Mouse (Mus musculus): ENCODE data around the gene Zc3h12c.

The Zc3h12c gene

GRCm38 (mm10) chr9:52167863-52168685 lies at the start of gene Zc3h12c:
Zc3h12c (minus strand) TSS chr9:52168572.
- peak; percentile 40 to 49 for DNase-seq

- DNase-seq = no peak
Observed at GRCm38 (mm10) chr9:52217636-52218035, 49.3 kb upstream of the Zc3h12c start.

DNA sequence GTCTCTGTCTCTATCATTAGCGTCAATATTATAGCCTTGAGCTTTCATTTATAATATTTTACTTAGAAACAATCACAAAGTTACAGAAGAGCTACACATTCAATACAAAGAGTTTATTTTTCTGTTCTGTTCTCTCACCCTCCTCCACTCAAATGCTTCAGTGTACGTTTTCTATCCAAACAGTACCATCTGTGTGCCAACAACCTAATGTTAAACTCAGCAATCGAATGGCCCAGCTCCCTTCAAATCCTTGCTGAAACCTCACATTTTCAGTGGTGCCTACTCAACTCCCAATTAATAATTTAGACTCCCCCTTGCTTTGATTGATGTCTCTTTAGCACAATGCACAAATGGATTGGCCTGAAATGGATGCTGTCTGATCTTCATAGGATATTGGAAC lies 46.9 kb upstream of the Zc3h12c start:
- DNase-seq = no peak

GRCm38 (mm10) chr9:52212416-52212815 lies 44.0 kb upstream of the Zc3h12c start:
- no peak for DNase-seq

DNA sequence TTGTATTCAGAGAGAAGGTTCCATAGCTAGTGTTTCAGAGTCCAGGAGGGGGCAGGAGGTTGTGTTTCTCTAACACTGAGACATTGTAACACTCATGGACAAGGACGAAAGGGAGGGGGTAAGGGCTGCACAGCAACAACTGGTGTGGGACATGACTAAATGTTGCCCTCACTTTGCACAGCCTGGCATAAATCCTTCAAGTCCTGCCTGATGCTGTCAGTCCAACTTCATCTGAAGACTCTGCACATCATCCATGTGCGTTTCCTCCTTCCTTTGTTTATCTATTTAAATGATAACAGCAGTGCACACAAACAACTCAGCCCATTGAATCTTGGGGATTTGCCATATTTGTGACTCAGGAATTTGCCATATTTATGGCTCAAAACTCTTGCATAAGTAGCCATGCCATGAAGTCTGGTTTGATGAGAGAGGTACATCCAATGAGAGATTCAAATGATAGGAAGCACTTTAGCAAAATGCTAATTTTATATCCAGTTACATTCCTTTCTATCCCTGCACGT lies 40.2 kb upstream of the Zc3h12c start:
- no peak for DNase-seq

- no peak for DNase-seq
Observed at GRCm38 (mm10) chr9:52203189-52203588, 34.8 kb upstream of the Zc3h12c start.

DNA sequence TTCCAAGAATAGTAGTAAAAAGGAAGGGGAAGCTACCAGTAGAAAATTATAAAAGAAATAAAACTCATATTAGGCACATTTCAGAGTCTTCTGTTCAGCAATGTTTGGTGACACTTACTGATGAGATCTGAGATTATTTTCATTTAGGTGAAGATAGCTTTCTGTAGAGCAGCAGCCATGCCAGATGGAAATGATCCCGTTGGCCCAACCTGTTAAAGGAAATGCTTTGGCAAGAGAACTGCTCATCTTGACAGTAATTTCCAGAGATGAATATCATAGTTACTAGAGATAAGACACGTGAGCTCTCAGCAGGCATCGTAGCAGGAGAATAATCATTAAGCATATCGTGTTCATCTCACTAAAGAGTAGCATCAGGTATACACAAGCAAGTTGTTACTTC lies 31.9 kb upstream of the Zc3h12c start:
- DNase-seq = no peak

DNA sequence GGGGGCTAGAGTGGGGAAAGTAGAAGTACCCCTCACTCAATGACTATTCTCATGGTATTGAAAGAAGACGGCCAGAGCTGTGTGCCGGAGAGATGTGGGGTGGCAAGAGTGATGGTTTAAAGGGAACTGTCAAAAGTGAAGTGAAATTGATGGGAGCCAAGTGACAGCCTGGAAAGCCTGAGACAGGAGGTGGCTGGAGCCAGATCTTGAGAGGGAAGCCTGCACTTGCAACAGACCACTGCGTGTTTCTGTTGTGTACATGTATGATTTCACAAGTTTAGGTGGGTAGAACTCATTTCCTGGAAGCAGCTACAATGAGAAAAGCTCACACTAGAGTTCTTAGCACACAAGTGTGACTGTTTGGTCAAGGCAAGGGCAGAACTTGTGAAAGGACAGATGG lies 27.5 kb upstream of the Zc3h12c start:
- no peak for DNase-seq

DNA sequence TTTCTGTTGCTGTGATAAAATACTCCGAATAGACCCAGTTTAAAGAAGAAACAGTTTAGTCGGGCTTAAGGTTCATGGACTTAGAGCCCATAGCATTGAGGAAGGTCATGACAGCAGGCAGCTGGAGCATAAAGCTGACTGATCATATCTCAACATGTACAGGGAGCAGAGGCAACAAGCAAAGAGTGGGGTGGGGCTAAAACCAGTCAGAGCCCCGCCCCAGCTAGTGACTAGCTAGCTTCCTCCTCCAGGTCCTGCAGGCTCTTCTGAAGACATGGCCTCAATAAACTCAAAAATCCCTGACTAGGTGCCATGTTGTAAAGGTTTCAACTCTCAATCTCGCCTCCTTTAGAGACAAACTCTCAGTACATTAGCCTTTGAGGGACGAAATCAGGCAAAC lies 25.5 kb upstream of the Zc3h12c start:
- no peak for DNase-seq

DNA sequence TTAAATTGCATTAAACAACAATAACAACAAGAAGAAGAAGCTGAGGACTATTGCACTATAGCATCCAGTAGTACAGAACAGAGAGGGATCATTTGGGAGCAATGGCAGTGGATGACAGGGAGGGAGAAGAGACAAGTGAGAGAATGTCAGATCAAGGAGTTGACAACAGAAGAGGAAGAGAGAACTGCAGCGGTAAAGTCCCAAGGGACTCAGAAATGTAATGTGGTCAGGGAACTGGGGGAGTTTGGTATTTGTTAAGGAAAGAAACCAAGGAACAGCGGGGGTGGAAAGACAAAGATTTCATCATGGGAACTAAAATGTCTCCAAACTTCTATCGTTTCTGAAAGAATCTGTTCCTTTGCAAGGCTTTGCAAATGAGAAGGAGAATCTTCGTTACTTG lies 22.5 kb upstream of the Zc3h12c start:
- no peak for DNase-seq

DNA sequence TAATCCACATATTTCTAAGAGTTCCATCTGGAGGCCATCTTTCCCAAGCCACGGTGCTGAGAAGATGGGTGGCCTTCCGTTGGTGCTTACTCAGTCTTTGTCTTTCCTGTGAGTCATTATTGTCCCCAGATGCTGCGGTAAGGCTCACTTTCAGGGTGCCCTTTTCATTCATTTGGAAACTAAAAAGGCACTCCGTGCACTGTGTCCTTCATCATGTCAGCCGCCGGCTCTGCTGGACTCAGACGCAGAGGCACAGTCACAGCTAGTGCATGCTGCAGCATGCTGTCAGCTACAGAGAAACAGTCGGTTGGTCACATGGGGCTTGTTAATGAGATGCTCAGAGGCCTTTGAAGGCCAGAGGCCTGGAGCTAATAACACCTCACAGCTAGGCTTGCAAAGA lies 19.7 kb upstream of the Zc3h12c start:
- DNase-seq = no peak

DNA sequence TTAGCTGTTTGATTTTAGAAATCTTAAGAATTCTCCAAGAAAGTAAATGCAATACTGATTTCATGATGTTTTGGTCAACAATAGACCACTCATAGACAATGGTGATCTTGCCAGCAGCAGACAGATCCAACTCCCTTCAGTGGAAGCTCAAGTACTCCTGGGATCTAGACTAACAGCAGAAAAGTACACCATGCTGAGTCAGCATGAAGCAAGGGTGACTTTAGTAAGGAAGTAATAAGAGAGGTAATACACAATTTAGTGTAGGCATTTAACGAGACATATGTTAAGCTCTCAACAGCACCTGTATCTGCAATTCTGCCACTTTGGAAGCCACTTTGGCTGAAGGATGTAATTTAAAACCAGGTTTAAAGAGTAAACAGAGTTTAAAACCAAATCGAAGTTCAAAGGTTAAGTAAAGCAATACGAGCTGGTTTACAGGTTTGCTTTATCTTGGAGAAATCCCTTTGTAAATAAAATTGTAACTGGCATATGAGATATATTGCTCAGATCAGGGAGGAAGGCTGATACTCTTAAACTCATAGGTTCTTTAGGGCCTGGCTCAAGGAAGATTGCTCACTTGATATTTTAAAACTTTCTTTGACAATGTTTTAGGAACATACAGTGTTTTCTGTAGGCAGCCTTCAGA lies 18.0 kb upstream of the Zc3h12c start:
- no peak for DNase-seq

DNA sequence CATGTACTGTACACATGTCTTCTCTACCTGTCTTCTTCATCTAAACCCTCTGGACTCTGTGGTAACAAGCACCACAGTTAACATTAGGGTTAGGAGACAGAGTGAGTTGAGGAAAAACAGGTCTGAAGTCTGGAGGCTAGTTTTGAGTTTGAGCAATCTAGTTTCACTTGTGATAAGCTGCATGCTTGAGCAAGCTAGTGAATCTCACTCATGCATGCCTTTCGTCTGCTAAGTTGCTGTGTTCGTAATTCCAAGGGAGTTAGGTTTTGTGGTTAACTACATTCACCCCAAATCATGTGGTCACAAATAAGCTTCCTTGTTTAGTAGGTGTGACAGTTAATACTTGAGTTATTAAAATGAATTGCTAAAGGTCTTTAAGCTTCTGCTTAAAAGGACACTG lies 13.0 kb upstream of the Zc3h12c start:
- no peak for DNase-seq

DNA sequence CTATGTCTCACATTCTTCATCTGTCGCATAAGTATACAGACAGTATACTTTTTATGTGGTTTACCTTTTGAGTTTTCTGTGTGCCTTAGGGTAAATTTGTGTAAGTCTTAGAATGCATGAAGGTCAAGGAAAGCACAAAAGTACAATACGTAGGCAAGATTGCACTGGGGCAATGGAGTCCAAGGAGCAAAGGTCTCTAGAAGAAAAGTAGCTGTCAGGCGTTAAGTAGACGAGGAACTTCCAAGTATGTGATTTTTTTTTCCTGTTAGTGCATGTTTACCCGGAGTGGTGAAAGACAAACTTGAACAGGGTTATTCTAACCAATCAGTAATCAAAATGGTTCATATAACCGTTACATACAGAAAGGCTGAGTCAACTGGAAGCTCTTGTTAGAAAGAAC lies 12.5 kb upstream of the Zc3h12c start:
- no peak for DNase-seq

GRCm38 (mm10) chr9:52175257-52175859 lies 7.0 kb upstream of the Zc3h12c start:
- no peak for DNase-seq

DNA sequence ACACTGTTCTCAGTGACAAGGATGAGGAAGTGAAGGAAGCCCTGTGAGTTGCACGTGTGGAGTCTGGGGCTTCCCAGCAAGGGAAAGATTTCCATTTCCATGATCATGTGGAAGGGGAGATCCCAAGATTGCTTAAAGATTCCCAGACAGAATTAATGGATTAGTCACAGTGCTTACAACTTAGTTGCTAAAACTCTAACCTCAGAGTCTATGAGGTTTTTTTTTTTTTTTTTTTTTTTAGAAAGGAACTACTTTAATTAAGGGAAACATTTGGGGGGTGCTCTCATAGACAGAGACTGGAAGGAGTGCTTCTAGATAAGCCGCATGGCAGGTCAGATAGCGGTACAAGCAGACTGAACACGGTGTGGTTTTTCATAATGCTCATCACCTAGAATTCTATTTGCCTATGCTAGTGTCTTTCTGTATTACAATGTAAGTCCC lies 6.3 kb upstream of the Zc3h12c start:
- no peak for DNase-seq

DNA sequence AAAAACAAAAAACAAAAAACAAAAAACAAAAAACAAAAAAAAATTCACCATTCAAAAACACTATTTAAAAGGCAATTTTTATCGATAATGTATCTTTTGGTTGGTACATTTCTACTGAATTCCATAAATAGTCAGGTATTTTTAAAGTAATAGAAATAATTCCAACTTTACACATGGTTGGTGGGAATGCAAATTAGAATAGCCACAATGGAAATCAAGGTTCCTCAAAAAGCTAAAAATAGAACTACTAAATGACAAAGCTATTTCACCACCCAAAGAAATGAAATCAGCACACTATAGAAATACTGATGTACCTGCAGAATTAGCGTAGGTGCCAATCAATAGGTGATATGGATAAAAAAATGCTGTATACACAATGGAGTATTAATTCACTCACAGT lies 5.6 kb upstream of the Zc3h12c start:
- no peak for DNase-seq

DNA sequence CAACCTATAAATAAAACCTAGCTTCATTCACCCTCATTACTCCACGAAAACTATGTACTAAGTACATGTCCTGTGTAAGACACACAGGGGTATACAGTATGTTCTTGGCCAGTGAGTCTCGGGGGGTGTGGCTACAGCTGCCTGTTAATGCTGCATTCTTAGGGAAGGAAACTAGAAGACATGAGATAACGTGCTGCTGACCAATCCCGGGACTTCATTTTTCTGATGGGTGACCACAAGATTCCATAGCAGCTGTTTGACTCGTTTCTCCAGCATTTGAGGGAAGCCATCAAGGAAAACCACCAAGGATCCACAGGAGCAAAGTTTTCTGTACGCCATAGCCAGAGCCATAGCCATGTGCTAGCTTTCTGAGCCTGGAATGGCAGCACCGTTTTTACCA lies 4.2 kb upstream of the Zc3h12c start:
- DNase-seq = no peak

DNA sequence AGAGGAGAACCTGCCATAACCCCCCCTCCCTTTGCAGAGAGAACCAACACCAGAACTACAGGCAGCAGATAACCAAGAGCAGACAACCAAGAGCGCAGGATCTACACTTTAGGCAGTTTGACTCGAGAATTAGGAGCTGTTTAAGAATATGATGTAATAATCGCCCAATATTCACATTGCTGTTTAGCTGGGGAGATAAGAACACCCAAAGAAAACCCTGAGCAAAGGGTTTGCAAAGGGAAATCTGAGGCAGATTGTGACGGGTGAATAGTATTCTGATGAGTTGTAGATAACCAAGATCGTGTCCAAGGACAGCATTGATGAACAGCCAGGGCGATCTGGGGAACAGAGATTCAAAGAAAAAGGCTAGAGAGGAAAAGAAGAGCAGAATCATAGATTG lies 2.3 kb upstream of the Zc3h12c start:
- DNase-seq = no peak

- DNase-seq = no peak
Observed at GRCm38 (mm10) chr9:52170131-52170530, 1.8 kb upstream of the Zc3h12c start.

- DNase-seq = peak; percentile 72 to 78
Observed at GRCm38 (mm10) chr9:52168686-52169270, 406 bp upstream of the Zc3h12c start.

GRCm38 (mm10) chr9:52167506-52167862 lies 888 bp downstream of the Zc3h12c start:
- DNase-seq = no peak

GRCm38 (mm10) chr9:52167084-52167483 lies 1.3 kb downstream of the Zc3h12c start:
- no peak for DNase-seq

DNA sequence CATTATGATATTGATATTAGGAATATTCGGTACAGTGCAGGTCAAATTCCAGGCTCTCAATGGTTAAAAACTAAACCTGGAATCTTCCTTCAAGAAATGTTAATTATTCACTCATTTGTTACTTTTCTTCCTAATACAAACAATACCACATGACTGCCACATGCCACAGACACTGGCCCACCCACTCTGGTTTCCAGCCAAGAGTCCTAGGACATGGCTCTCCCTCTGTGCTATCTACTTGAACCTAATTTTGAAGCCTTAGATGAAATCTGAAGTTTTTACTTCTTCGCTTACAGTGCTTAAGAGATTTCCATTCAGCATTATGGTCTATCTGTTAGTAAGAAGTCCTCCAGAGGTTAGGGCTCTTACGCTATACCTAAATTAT lies 2.7 kb downstream of the Zc3h12c start:
- DNase-seq = no peak

Data from thymus, postnatal 36 days (tissue).